Mouse (Mus musculus) CH12.LX (cell line): Measurements from ENCODE around the gene Plekhj1. TPM values are rescaled to one million over a fixed set of nuclear protein-coding genes. Genes with fewer than 3 reads are reported as not detected.

Source experiments
- DNase-seq: peaks from one replicate; pipeline ENCODE4 v3.0.0-alpha.2; 2013; ENCODE audit errors: extremely low read depth
- H3K27ac ChIP-seq: 2 replicates; pipeline ENCODE4 v1.5.1; 2012; ENCODE audit warnings: low read depth, mild to moderate bottlenecking, control low read depth, moderate library complexity; ENCODE audit not compliant: insufficient read depth
- H3K27me3 ChIP-seq: replicated peaks from 2 replicates; pipeline ENCODE3; 2012; ENCODE audit warnings: inconsistent platforms
- H3K36me3 ChIP-seq, 2 experiments: replicated peaks in 1 of 2; 2 replicates each; pipeline versions ENCODE3 to v1.6.1; 2012; ENCODE audit warnings: inconsistent platforms in 1 of 2, low read length in 1 of 2, mild to moderate bottlenecking in 1 of 2, mixed read lengths in 1 of 2, moderate library complexity in 1 of 2; ENCODE audit not compliant: control insufficient read depth in 1 of 2, insufficient read depth in 1 of 2
- H3K4me1 ChIP-seq, 2 experiments: 2 replicates each; pipeline ENCODE4 v1.6.1; 2012; ENCODE audit warnings: inconsistent platforms in 1 of 2, moderate library complexity in 1 of 2; ENCODE audit not compliant: insufficient read depth in 2 of 2, control insufficient read depth in 1 of 2
- H3K4me2 ChIP-seq: 2 replicates; pipeline ENCODE4 v1.6.1; 2012; ENCODE audit warnings: low read depth, mild to moderate bottlenecking, control low read depth; ENCODE audit not compliant: poor library complexity, insufficient read depth, severe bottlenecking
- H3K4me3 ChIP-seq, 3 experiments: fragments of 150-350 bp in 1 of 3; sonication (generic) in 1 of 3; replicated peaks in 1 of 3; 2 replicates each; pipeline versions ENCODE3 to v1.5.1; 2011 to 2012; ENCODE audit warnings: low read depth in 2 of 3, low read length in 2 of 3, mild to moderate bottlenecking in 2 of 3, moderate library complexity in 2 of 3, control low read depth in 1 of 3, improper control_type of control experiment in 1 of 3, inconsistent platforms in 1 of 3, mixed read lengths in 1 of 3; ENCODE audit not compliant: poor library complexity in 1 of 3
- H3K79me2 ChIP-seq: replicated peaks from 2 replicates; pipeline ENCODE4 v1.6.1; 2012; ENCODE audit warnings: mild to moderate bottlenecking, moderate library complexity; ENCODE audit not compliant: control insufficient read depth, poor library complexity, insufficient read depth, severe bottlenecking; ENCODE audit errors: extremely low read depth
- H3K9ac ChIP-seq: 2 replicates; pipeline ENCODE4 v1.6.1; 2012; ENCODE audit warnings: low read depth, mild to moderate bottlenecking, control low read depth, moderate library complexity; ENCODE audit not compliant: insufficient read depth
- H3K9me3 ChIP-seq: replicated peaks from 2 replicates; pipeline ENCODE3; 2012; ENCODE audit warnings: low read length, inconsistent platforms, mixed read lengths
- CHD1 ChIP-seq: IDR thresholded peaks from 2 replicates; pipeline ENCODE4 v1.6.1; 2012; ENCODE audit warnings: low read depth, low read length, improper control_type of control experiment, inconsistent platforms
- CHD2 ChIP-seq: IDR thresholded peaks from 2 replicates; pipeline ENCODE4 v1.6.1; 2011; ENCODE audit warnings: low read length, improper control_type of control experiment
- CTCF ChIP-seq, 2 experiments: IDR thresholded peaks in 1 of 2; conservative IDR thresholded peaks in 1 of 2; 2 replicates each; pipeline ENCODE4 v1.5.1; 2011 to 2012; ENCODE audit warnings: low read depth in 2 of 2, low read length in 2 of 2, improper control_type of control experiment in 1 of 2, inconsistent platforms in 1 of 2, mild to moderate bottlenecking in 1 of 2, moderate library complexity in 1 of 2
- EP300 ChIP-seq: IDR thresholded peaks from 2 replicates; pipeline ENCODE4 v1.6.1; 2011; ENCODE audit warnings: low read length, improper control_type of control experiment
- ETS1 ChIP-seq: conservative IDR thresholded peaks from 2 replicates; pipeline ENCODE4 v1.6.1; 2012; ENCODE audit warnings: low read depth, mild to moderate bottlenecking, inconsistent platforms, low read length, improper control_type of control experiment, moderate library complexity
- GABPA ChIP-seq: IDR thresholded peaks from 2 replicates; pipeline ENCODE4 v1.6.1; 2012; ENCODE audit warnings: low read depth, low read length, improper control_type of control experiment, inconsistent platforms; ENCODE audit not compliant: insufficient replicate concordance
- IRF4 ChIP-seq: IDR thresholded peaks from 2 replicates; pipeline ENCODE4 v1.6.1; 2014; ENCODE audit warnings: low read depth, mild to moderate bottlenecking, inconsistent platforms, low read length, improper control_type of control experiment
- JUN ChIP-seq: IDR thresholded peaks from 2 replicates; pipeline ENCODE4 v1.6.1; 2011; ENCODE audit warnings: low read depth, mild to moderate bottlenecking, low read length, improper control_type of control experiment, moderate library complexity; ENCODE audit not compliant: insufficient read depth
- KAT2A ChIP-seq: IDR thresholded peaks from 2 replicates; pipeline ENCODE4 v1.6.1; 2012; ENCODE audit warnings: low read length, improper control_type of control experiment, inconsistent platforms; ENCODE audit not compliant: insufficient replicate concordance
- MAZ ChIP-seq: IDR thresholded peaks from 2 replicates; pipeline ENCODE4 v1.6.1; 2012; ENCODE audit warnings: low read depth, mild to moderate bottlenecking, inconsistent platforms, low read length, improper control_type of control experiment, moderate library complexity
- NRF1 ChIP-seq: IDR thresholded peaks from 2 replicates; pipeline ENCODE4 v1.6.1; 2014; ENCODE audit warnings: low read depth, mild to moderate bottlenecking, inconsistent platforms, low read length, improper control_type of control experiment, moderate library complexity
- PAX5 ChIP-seq: IDR thresholded peaks from 2 replicates; pipeline ENCODE4 v1.6.1; 2012; ENCODE audit warnings: low read length, inconsistent platforms, mixed read lengths
- POLR2AphosphoS2 ChIP-seq: IDR thresholded peaks from 2 replicates; pipeline ENCODE4 v1.6.1; 2011; ENCODE audit warnings: low read depth, low read length, improper control_type of control experiment
- RAD21 ChIP-seq: IDR thresholded peaks from 2 replicates; pipeline ENCODE4 v1.6.1; 2011; ENCODE audit warnings: low read depth, mild to moderate bottlenecking, low read length, improper control_type of control experiment, moderate library complexity
- SIN3A ChIP-seq: IDR thresholded peaks from 2 replicates; pipeline ENCODE4 v1.6.1; 2012; ENCODE audit warnings: low read length, improper control_type of control experiment, inconsistent platforms
- TBP ChIP-seq: conservative IDR thresholded peaks from 2 replicates; pipeline ENCODE4 v1.6.1; 2011; ENCODE audit warnings: low read depth, low read length, improper control_type of control experiment
- TCF12 ChIP-seq: IDR thresholded peaks from 2 replicates; pipeline ENCODE4 v1.6.1; 2014; ENCODE audit warnings: low read depth, mild to moderate bottlenecking, inconsistent platforms, low read length, improper control_type of control experiment
- UBTF ChIP-seq: IDR thresholded peaks from 2 replicates; pipeline ENCODE4 v1.6.1; 2012; ENCODE audit warnings: low read depth, mild to moderate bottlenecking, inconsistent platforms, low read length, improper control_type of control experiment, moderate library complexity
- dilution Hi-C: fragments of 300-500 bp; cut with MboI; formaldehyde crosslinking; loops from 2 replicates; pipeline ENCODE4 v1.14.3; 2020; ENCODE audit warnings: low sequenced_read_pairs; ENCODE audit not compliant: extremely low pct_unique_long_range_greater_than_20kb, extremely low pct_ligation_motif_present
- in situ Hi-C: fragments of 300-500 bp; cut with MboI; formaldehyde crosslinking; loops from 3 replicates; pipeline ENCODE4 v1.14.3; 2019; ENCODE audit warnings: low sequenced_read_pairs, low pct_ligation_motif_present, low pct_unique_long_range_greater_than_20kb, mixed read lengths
- polyA plus RNA-seq: library from polyadenylated mRNA; unstranded; fragments of >175 nt; gene quantifications from 2 replicates; pipeline ENCODE4 v1.2.1, GENCODE M21; 2012; ENCODE audit warnings: low read depth; ENCODE audit not compliant: insufficient read length
- total RNA-seq, 2 experiments: library from RNA; depleted of rRNA; stranded (reverse); fragments of 300-350 nt in 1 of 2; fragments of >200 nt in 1 of 2; gene quantifications; 2 replicates each; pipeline ENCODE4 v1.2.3; 2012 to 2014

Gene Plekhj1
- total and polyA plus RNA-seq, 3 experiments: 63.4 to 123 (median 63.8) TPM

DNA sequence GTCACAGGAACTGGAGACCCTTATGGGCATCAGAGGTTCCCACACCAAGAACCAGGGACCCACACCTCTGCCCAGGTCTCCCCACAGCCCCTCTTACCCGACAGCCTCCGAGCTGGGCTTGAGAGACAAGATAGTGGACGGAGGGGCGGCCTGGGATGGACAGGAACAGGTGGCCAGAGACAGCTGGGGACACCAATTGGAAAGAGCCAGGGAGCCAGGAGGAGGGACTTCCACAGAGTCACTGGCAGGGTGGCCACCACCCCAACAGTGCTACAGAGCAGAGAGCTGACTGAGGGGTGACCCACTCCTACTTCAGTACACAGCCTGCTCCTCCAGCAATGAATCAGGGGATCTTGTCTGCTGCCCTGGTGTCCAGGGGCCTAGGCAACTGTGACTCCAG, 14.9 kb upstream of the Plekhj1 start, which contains the start of gene Jsrp1:
TSS of gene Jsrp1 (minus strand) at position 133 of the 400 bp plus-strand sequence.
- no peaks in the 10 kb centered on the region for H3K79me2 ChIP-seq
- dilution Hi-C loops (no loop called here), in situ Hi-C loops (no loop called here)
- H3K4me1 ChIP-seq: peaks cover 10 to 17% of the 10 kb centered on the region in 2 experiments
- peaks cover 0 to 4% of the 10 kb centered on the region in 2 experiments for H3K36me3 ChIP-seq
- no peak within 1 kb of the TSS for H3K4me2 ChIP-seq
- DNase-seq: no peak
- no peaks in the 10 kb centered on the region for H3K27me3 ChIP-seq
- H3K9me3 ChIP-seq: no peaks in the 10 kb centered on the region
- H3K4me3 ChIP-seq: no peak within 1 kb of the TSS
- H3K27ac ChIP-seq: no peak within 1 kb of the TSS
- TF ChIP-seq EP300: no peak
- TF ChIP-seq IRF4: no peak
- TF ChIP-seq ETS1: no peak
- no peak for TF ChIP-seq MAZ
- no peak for TF ChIP-seq CTCF (conservative IDR thresholded peaks at IDR 0.05 in 1 of 2, IDR thresholded peaks at IDR 0.05 in 1 of 2; ENCODE audit: low read depth in 2 of 2, low read length in 2 of 2)
- TF ChIP-seq CHD2: no peak
- no peak for TF ChIP-seq TBP
- no peak for TF ChIP-seq GABPA
- no peak within 1 kb of the TSS for H3K9ac ChIP-seq

DNA sequence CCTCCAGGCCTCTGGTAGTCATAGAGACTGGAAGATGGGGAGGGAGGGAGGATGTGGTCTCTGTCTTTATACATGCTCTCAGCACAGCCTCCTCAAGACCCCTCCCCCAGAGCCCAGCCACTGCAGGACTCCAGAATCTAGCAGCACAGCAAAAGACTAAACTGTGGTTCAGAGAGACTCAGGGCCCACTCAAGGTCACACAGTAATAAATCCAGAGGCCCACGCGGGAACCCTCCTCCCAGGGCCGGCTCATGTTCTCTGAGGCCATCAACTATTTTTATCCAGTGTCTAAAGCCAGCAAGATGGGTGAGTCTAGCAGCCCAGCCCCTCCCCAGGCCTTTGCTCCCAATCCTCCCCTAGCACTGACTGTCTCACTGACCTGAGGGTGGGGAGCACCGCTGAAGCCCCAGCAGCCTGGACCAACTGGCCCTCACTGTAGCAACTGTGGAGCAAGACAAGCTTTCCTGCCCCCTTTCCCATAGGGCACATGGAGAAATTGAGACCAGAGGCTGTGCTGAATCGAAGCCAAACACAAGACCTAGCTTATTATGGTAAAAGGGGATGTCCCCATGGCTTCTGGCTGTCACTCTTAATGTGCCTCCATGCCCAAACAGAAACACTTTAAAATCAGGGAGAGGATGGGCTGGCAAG, 14.1 kb upstream of the Plekhj1 start:
- in situ Hi-C loops: no loop called here
- H3K9ac ChIP-seq: no peak overlapping the region
- H3K9me3 ChIP-seq: no peaks in the 10 kb centered on the region
- H3K36me3 ChIP-seq: peaks cover 0 to 11% of the 10 kb centered on the region in 2 experiments
- TF ChIP-seq ETS1 (no peak), POLR2AphosphoS2 (no peak), SIN3A (no peak), NRF1 (no peak), JUN (no peak), MAZ (no peak), UBTF (no peak), CTCF (conservative IDR thresholded peaks at IDR 0.05 in 1 of 2, IDR thresholded peaks at IDR 0.05 in 1 of 2; ENCODE audit: low read depth in 2 of 2, low read length in 2 of 2) (no peak), TCF12 (no peak), PAX5 (no peak), CHD1 (no peak), RAD21 (no peak), KAT2A (no peak), IRF4 (no peak)
- no peak overlapping the region for H3K4me2 ChIP-seq
- H3K79me2 ChIP-seq: no peaks in the 10 kb centered on the region
- H3K27ac ChIP-seq: no peak overlapping the region
- no peak overlapping the region for H3K4me3 ChIP-seq
- DNase-seq: no peak
- dilution Hi-C loops: no loop called here
- peaks cover 10 to 17% of the 10 kb centered on the region in 2 experiments for H3K4me1 ChIP-seq
- no peaks in the 10 kb centered on the region for H3K27me3 ChIP-seq
